Mouse (Mus musculus) adrenal gland (tissue): ENCODE measurements at regions not wholly inside any gene's neighbourhood (a gene's known extent, or its start where the extent isn't known, plus 50 kb on each side); places are given as distances from the start of the nearest gene placed in this dataset.

Experiments
- intact Hi-C: fragments of 180-260 bp; cut with DNase I; formaldehyde crosslinking; loops from one replicate; pipeline ENCODE4 v1.15.1; 2025

DNA sequence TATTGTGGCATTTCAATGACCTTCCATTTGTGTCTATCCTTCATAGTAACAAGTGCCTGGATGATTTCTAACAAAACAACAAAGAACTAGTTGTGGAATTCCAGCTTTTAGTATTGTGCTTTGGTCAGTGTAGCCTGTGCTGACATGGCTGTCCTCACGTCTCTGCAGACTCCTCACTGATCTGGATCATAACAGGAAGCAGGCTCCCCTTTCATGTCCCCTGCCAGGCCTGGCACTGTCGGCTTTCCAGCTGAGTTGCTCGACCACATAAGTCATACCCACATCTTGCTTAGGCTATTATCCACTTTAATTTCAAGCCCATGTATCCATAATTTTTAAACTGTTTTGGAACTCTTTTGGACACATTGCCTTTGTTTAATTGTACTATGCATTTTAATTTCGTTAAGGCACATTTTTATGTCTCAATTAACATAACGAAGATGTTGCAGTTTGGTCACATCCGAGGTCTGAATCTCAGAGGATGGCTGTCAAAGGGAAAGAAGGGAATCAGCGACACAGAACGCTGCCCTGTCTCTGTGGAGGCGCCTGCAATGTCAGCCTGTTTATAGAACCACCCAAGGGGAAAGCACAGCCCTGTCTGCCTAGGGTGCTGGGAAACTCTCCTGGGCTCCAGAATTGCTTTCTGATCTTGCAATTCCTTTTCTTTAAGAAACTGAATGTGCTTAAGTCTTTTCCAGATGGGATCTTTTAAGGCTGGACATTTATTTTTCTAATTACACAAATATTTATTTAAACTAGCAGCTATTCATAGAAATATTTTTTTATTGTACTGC, 215.5 kb upstream of the Ndst3 start:
- intact Hi-C loops, result no loop called here

- intact Hi-C loops, result no loop called here
Measured at GRCm38 (mm10) chr3:123918140-123918539, 227.5 kb upstream of the Ndst3 start.

DNA sequence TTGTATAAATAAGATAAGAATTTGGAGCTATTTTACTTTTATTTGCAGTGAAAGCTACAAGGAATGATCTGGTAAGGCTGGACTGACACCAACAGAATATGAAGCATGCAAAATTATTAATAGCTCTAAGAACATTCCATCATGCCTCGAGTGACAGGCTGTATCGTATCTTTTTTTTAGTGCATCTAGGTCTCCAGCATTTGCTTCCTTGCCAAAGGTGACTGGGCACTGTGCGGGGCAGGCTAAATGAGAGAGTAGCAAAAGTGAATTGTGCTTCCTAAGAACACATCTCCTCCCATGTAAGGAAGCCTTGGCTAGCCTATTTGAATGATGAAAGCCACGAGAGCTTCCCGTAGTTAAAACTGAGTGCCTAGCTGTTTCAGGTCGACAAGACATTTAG, 261.5 kb upstream of the Ndst3 start:
- intact Hi-C loops, result no loop called here

DNA sequence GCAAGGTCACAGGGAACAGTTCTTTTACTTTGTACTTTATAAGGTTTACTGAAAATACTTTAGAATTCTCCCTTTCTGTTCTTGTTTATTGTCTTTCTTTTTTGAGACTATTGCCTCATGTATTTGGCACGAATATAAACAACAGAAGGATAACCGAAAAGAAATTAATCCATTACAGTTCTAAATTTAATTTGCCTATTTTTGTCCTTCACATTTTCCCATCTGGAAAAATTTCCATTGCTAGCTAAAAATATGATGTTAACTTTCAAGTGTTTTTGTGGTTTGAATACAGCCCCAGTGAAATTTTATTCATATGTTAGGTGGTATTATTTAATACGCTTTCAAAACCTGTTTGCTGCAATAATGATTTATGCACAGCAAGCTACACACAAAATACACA, 276.7 kb upstream of the Ndst3 start:
- intact Hi-C loops, result no loop called here

GRCm38 (mm10) chr3:123972367-123972766, 281.7 kb upstream of the Ndst3 start:
- intact Hi-C loops, result no loop called here

DNA sequence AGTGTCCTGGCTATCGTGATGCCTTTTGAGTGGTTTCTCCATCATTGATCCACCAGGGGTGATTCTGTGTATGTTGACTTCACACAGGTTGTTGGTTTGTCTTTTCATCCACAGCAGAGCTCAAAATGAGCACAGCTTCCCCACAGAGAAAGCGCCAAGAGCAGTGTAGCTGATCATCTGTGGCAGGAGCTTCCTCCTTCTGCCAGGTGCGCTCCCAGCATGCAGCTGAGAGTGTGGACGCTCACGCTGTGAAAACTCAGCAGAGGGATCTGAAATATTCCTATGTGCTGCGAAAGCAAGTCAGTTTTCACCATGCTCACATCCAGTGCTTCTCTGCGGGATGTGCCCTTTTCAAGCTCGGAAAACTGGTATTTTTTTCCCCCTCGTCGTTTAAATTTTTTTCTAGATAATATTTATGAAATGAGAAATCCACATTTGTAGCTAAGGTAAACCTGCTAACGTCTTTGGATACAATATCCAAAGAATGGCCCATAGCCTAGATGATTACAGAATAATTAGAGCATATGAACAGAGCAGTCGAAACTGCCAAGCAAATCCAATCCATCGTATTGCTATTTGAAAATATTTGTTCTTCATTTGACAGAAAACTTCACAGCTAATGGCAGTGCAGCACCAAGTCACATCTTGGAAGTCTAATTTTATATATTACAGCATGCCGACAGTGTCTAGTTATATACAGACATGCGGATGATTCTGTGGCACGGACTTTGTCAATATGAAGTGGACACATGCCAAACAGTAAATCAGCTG, 283.3 kb upstream of the Ndst3 start:
- intact Hi-C loops, result no loop called here

- intact Hi-C loops, result no loop called here
Measured at GRCm38 (mm10) chr3:123976475-123976874, 285.8 kb upstream of the Ndst3 start.

DNA sequence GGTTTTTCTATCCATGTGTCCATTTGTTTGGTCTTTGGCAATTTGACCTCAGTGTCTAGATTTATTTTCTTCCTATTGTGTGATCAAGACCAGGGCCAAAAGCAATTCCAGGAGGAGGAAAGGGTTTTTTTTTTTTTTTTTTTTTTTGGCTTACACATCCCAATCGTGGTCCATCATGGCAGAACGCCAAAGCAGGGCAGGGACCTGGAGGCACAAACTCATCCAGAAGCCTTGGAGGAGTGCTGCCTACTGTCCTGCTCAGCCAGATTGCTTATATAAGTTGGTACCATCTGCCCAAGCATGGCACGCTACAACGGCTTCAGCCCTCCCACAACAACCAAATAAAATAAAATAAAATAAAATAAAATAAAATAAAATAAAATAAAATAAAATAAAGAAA, 286.5 kb upstream of the Ndst3 start:
- intact Hi-C loops, result no loop called here

- intact Hi-C loops, result no loop called here
Measured at GRCm38 (mm10) chr3:123983045-123983444, 292.4 kb upstream of the Ndst3 start.

DNA sequence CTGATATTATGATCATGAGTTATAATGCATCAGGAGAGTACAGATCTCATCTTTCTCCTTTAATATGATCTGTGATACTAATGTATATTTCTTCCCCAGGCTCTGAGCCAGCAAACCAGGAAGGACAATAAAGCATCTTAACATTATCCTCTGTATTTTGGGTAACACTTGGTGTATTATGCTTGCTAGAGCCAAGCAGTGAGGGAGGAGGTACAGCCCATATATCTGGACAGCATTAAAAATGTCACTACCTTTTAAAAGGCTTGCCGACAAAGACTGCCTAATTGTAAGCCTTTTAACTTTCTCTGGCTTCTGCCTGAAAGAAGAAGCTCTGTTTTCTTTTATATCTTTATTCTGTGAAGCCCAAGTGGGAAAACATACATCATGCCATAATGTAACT, 292.9 kb upstream of the Ndst3 start:
- intact Hi-C loops, result no loop called here

DNA sequence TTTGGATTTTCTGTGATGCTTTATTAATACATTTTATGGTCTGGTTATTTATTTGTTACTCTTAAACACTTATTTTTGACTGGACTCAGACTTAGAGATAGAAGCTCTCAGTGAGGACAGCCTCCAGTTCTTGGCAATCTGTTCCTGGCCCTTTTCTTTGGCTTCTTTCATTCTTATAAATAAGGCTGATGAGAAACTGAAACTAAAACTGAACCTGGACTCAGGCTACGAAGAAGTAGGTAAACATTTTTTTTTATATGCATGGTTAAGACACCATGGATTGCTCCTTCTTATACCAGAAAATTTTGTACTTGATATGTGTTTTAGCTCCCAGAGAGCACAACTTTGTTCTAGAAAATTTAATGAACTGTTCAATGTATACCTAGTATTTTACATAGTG, 293.4 kb upstream of the Ndst3 start:
- intact Hi-C loops, result no loop called here

GRCm38 (mm10) chr3:123999957-124000616, 309.4 kb upstream of the Ndst3 start:
- intact Hi-C loops, result no loop called here

- intact Hi-C loops, result no loop called here
Measured at GRCm38 (mm10) chr3:124000883-124001282, 310.2 kb upstream of the Ndst3 start.

DNA sequence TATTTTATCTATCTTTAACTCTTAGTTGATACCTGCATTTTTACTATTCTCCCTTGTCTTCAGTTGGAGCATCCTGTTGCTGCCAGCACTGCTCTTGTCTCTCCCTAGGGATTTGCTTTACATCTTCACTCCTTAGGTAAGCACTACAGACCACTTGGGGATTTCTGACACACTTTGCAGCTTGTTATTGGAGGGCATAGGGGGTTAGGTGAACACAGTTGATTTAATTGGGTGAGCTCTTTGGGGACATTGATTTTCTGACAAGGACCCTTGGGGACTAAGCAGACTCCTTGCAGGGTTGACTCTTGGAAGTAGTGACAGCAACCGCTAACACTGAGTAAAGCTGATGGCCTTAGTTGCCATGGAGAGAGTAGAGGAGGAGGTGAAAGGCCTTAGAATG, 309.0 kb upstream of the Tram1l1 start:
- intact Hi-C loops, result no loop called here

GRCm38 (mm10) chr3:124018618-124019017, 302.0 kb upstream of the Tram1l1 start:
- intact Hi-C loops, result no loop called here

DNA sequence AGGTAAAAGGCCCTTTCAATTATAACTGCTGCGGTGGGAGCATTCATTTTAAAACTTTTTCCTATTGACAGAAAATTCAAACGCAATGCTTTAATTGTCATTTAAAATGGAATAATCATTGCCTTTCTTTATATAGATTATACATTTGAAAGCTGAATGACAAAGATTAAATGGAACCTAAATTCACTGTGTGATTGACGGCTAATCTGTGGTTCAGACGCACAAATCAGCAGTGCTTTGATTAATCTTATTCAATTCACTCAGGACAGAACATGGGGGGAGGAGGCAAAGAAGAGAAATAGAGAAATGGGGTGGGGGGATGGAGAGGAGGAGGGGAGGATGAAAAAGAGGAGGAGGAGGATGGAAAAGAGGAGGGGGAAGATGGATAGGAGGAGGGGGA, 294.5 kb upstream of the Tram1l1 start:
- intact Hi-C loops, result no loop called here

DNA sequence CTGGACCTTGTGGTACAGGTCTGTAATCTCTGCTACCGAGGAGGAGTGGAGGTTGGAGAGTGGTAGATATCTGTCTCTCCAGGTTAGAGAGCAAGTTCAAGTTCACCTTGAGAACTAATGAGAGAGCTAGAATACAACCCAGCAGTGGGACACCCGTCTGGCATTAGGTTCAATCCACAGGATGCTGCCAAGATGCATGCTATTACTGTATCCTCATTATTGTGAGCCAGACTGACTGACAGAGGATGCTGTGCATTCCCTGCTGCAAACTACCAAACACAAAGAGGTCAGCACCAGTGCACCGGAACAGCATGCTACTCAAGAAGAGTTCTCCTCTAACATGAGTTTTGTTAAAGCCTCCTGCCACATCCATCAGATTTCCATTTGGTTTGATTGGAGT, 253.6 kb upstream of the Tram1l1 start:
- intact Hi-C loops, result no loop called here

- intact Hi-C loops, result no loop called here
Measured at GRCm38 (mm10) chr3:124067538-124067937, 253.1 kb upstream of the Tram1l1 start.

GRCm38 (mm10) chr3:124067971-124068370, 252.7 kb upstream of the Tram1l1 start:
- intact Hi-C loops, result no loop called here

GRCm38 (mm10) chr3:124069182-124069581, 251.5 kb upstream of the Tram1l1 start:
- intact Hi-C loops, result no loop called here

- intact Hi-C loops, result no loop called here
Measured at GRCm38 (mm10) chr3:124075974-124076606, 244.6 kb upstream of the Tram1l1 start.
